Mouse (Mus musculus): ENCODE measurements around the gene Rhd.
"Not testable (repeated sequence)": the region's sequence is repeated elsewhere in the genome, so short reads cannot be mapped to it uniquely, and the experiment has no call there.

The Rhd gene

GRCm38 (mm10) chr4:134901126-134901525 is 36.8 kb downstream of the Rhd start:
- no peak for DNase-seq (ENCODE audit: extremely low read depth, low read depth, low spot score)

DNA sequence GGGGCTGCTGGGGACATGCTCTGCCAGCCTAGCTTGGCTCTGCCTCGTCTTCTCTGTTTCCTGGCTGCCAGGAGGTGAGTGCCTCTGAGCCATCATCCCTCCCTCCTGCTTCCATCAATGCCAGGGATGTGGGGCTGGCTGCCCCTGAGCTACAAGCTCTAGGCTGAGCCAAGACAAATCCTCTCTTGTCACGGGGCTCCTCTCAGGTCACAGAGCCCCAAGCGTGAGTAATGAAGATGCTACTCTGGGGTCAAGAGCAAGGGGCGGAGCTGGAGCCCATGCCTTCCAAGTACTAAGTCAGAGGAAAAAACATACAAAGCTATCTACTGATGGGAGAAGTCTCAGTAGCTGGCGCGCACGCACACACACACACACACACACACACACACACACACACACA is 38.7 kb downstream of the Rhd start:
- no peak for DNase-seq (ENCODE audit: extremely low read depth, low read depth, low spot score)

DNA sequence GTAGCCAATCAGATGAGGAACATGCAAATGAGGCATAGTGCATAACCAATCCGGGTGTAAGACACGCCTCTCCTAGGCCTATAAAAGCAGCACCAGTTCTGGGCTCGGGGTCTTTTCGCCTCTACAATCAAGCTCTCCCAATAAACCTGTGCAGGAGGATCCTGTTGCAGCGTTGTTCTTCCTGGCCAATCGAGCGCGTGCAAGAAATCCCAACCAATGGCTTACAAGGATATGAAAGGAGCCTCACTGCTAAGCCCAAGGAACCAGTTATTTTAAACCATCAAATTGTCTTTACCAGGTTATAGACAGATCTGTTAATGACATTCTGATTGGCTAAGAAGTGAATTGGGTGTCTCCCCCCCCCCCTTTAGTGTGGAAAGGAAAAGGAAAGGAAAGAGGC is 47.1 kb downstream of the Rhd start:
- not testable (repeated sequence) for DNase-seq (ENCODE audit: extremely low read depth, low read depth, low spot score)

DNA sequence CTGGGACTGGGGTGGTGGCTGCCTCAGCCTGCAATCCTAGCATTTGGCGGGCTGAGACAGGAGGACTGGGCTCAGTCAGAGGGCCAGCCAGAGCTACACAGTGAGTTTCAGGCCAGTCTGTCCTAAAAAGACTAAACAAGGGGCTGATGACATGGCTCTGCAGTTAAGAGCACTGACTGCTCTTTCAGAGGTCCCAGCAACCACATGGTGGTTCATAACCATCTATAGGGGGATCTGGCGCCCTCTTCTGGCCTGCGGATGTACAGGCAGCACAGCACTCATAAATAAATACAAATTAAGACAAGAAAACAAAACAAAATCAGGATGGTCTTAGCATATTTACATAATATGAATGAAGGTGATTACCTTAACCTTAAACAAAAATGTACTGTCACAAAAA is 49.1 kb downstream of the Rhd start:
- no peak for DNase-seq (ENCODE audit: extremely low read depth, low read depth, low spot score)

DNA sequence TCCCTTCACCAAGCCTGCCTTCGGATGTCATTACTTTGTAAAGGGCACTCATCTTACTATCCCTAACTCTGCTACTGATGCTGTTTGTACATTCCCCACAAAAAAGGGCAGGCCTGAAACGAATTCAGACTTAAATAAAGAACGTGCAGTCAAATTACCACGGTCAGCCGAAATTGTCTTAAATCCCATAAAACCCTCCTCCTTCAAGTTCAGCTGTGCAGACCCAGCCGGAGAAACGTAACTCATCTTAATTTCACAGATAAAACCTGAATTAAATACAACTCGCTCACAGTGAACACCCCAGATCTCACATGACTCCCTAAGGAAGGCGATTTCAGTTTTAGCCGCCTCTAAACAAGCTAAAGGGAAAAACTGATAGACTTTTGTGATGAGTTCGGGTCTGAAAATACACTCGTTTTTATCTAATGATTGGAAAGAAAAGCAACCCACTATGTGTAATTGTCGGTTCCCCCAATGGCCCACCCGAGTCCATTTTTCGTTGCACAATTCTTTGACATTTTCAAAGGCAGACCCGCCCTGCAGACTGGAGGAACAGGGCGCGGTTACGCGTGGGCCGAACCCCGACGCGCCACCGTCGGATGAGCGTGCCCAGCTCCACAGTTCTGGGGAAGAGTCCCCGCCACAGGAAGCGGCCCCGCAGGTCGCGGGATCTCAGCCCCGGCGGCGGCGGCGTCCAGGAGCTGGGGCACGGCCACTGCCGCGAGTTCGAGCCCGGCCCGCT is 50.0 kb downstream of the Rhd start:
- DNase-seq (ENCODE audit: extremely low read depth, low read depth, low spot score), result no peak

DNA sequence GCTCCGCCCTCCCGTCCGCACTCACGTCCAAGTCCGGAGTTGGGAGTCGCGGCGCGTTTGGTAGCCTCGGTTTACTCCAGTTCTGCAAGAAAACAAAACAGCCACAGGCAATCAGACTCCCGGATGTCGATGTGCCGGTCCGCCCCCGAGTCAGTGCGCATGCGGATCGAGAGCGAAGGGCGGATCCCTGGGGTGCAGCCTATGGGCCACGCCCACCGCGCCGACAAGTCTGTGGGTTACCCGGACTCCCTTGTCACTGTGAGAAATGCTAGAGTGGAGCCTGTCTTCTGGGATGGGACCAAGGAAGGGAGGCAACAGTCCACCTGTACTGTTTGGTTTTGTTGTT is 50.5 kb downstream of the Rhd start, which contains the start of gene Tmem50a:
Gene Tmem50a (minus strand): TSS at position 161 of the 346 bp plus-strand sequence.
- DNase-seq (ENCODE audit: extremely low read depth, low read depth, low spot score), result no peak

GRCm38 (mm10) chr4:134915223-134916050 is 51.1 kb downstream of the Rhd start:
- DNase-seq (ENCODE audit: extremely low read depth, low read depth, low spot score), result peak; percentile 66

- no peak for DNase-seq (ENCODE audit: extremely low read depth, low read depth, low spot score)
Measured at GRCm38 (mm10) chr4:134917194-134917593, 52.9 kb downstream of the Rhd start.

- no peak for DNase-seq (ENCODE audit: extremely low read depth, low read depth, low spot score)
Measured at GRCm38 (mm10) chr4:134918381-134918780, 54.0 kb downstream of the Rhd start.

DNA sequence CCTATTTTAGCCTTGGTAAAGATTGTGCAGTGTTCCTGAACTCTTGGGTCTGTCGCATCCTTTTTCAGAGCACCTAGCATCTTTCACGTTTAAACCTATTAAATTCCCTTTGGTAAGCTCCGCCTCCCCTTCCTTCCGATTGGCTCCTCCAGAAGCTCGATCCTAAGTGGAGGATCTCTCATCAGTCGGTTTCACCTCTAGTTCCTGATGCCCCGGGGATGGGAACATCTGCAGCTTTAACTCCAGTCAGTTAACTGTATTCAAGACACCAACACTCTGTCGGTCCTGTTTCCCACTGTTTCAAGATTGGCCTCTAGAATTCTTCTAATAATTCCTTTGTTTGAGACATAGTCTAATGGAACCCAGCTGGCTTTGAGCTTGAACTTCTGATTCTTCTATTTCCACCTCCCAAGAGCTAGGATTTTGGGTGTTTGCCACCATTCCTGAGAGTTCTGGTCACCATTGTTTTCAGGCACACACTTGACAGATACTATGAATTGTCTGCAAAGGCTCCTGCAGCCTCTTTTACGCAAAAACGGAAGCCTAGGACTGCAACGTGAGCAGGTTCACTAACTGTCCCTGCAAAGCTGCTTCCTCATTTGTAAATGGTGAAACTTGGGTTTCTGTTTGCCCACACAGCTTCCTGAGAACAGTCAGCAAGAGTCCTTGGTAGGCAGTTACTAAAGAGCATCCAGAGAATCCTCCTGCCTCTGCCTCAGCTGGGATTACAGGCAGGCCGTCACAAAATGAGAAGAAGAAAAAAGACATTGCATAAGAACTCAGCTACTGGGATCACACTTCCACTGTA is 55.6 kb downstream of the Rhd start:
- no peak for DNase-seq (ENCODE audit: extremely low read depth, low read depth, low spot score)

GRCm38 (mm10) chr4:134920631-134921030 is 56.3 kb downstream of the Rhd start:
- no peak for DNase-seq (ENCODE audit: extremely low read depth, low read depth, low spot score)

DNA sequence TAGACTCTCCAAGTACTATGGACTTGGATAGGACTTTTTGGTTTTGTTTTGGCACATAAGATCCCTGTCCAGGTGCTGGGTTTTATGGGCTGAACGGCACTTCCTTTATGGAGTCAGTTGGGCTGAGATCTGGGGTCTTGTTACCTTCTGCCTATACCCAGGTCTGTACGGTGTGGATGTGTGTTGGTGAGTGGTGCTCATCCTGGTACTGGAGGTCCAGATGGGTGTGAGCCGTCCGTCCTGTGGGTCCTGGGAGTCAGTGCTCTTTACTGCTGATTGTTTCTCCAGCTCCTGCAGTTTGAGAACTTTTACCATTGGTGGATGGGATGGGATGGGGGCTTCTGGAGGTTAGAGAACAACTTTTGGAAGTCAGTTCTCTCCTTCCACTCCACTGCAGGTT is 57.4 kb downstream of the Rhd start:
- DNase-seq (ENCODE audit: extremely low read depth, low read depth, low spot score), result no peak

- no peak for DNase-seq (ENCODE audit: extremely low read depth, low read depth, low spot score)
Measured at GRCm38 (mm10) chr4:134922111-134922924, 58.0 kb downstream of the Rhd start.

GRCm38 (mm10) chr4:134922925-134923244 is 58.5 kb downstream of the Rhd start:
- no peak for DNase-seq (ENCODE audit: extremely low read depth, low read depth, low spot score)

- DNase-seq (ENCODE audit: extremely low read depth, low read depth, low spot score), result no peak
Measured at GRCm38 (mm10) chr4:134923258-134924018, 59.1 kb downstream of the Rhd start, which contains the start of gene Rsrp1. Gene Rsrp1 (plus strand): TSS chr4:134923592.

DNA sequence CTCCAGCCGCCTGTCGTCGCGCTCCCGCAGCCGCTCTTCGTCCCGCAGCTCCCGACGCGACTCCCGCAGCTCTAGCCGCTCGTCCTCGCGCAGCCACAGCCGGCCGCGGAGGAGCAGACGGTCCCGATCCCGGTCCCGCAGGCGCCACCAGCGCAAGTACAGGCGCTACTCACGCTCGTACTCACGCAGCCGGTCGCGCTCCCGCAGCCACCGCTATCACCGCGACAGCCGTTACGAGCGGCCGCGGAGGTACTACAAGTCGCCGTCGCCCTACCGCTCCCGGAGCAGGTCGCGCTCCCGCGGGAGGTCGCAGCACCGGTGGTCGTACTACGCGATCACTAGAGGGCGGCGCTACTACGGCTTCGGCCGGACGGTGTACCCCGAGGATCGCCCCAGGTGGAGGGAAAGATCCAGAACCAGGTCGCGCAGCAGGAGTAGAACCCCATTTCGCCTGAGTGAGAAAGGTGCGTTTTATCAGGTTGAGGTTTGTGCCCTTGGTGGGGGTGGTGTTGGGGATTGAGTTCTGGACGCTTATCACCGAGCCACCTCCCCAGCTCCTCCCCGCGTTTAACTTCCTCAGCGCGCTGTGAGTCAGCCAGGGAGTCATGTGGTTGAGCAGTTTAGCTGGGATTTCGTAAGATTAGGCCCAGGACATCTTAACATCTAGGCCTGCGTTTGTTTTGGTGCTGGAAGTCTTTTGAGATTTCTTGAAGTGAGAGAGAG is 59.8 kb downstream of the Rhd start:
- no peak for DNase-seq (ENCODE audit: extremely low read depth, low read depth, low spot score)

DNA sequence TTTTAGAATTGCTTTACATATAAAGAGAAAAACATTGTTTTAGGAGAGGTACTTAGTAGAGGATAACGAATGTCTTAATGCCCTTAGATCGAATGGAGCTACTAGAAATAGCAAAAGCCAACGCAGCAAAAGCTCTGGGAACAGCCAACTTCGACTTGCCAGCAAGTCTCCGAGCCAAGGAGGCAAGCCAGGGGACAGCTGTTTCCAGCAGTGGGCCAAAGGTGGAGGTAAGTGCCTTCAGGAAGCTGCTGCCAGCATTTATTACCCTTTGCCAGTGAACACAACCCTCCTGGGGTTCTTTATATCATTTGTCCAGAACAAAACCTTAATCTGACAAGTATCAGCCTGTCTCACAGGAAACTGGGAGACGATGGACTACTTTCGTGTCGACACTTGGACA is 60.9 kb downstream of the Rhd start:
- peak; percentile 70 for DNase-seq (ENCODE audit: extremely low read depth, low read depth, low spot score)

GRCm38 (mm10) chr4:134927815-134928463 is 63.6 kb downstream of the Rhd start:
- no peak for DNase-seq (ENCODE audit: extremely low read depth, low read depth, low spot score)

DNA sequence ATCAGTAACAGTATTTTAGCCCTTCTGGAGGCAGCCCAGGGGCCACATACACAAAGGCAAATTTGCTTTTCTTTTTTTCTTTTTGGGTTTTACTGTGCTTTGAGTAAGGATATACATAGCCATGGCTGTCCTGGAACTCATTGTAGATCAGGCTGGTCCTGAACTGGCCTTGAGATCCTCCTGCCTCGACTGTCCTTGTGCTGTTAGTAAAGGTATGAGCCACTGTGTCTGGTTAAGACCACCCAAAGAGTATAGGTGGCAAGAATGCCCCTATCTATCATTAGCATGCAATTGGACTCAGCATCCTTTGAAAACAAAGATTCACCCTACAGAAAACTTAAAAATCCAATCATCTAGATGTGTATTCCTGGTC is 64.1 kb downstream of the Rhd start:
- no peak for DNase-seq (ENCODE audit: extremely low read depth, low read depth, low spot score)
